Mouse (Mus musculus) cerebellum, postnatal 14 days (tissue): ENCODE results near the gene Pkmyt1.
A peak's percentile ranks its signal among the peaks of the same experiment; 100 is the strongest.

Experiments
- DNase-seq, 2 experiments: peaks; one replicate each; pipeline ENCODE4 v3.0.0; 2021; ENCODE audit warnings: mixed read lengths in 2 of 2

Gene Pkmyt1

DNA sequence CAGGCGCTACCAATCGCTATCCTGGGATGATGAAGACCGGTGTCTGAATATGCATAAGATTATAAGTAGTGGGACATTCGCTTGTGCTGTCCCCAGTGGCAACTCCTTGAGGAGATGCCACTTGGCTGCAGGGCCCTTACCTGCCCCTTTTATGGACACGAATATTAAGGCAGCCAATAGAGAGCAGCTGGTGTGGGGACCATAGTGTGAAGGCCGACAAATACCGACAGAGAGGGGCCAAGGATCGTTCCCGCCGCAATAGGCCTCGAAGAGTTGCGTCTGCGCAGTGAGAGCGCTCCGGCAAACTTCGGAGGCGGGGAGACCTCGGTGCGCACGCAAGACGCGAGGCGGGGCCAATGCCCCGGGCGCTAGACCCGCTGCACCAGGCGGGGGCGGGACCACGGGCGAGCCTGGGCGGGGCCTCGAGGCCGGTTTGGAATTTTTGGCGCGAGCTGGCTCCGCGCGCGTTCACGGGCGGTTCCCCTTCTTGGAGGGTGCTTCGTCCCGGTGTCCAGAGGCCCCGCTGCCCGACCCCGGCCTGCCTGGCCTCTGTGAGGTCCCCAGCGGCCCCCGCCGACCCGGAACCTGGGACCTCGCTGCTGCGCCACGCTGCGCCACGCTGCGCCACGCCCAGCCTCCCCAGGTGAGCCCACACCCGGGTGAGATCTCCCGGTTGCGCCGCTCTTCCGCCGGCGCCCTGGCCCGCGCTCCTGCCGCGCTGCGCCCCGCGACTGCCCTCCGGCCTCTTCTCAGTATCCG is at the start of gene Pkmyt1:
Gene Pkmyt1, plus strand, starts transcription at position 338 of the 759 bp plus-strand sequence.
- DNase-seq, result peak; percentile 96 to 97

DNA sequence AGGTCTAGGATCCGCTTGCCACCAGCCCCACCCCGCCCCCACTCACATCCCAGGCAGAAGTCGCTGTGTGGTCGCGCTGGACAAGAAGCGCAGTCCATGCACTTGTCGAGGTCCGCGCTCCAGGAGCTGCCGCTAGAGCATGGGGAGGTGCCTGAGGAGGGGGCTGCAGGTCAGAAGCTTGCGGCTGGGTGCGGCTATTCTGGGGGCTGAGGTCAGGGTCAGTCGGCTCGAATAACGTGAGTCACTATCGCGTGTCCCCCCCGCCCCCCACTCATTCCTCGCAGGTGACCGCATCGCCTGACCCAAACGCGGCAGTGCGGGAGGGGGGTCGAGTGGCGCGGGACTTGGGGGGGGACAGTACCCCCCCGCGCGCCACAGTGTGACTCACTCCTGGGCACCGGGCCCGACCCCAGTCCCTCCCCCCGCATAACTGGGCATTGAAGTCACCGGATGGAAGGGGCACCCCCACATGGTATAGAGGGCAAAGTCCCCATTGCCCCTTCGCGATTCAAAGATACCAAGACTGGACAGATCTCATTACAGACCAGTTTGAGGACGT is 49.6 kb upstream of the Pkmyt1 start:
- DNase-seq, result peak; percentile 63 to 68

DNA sequence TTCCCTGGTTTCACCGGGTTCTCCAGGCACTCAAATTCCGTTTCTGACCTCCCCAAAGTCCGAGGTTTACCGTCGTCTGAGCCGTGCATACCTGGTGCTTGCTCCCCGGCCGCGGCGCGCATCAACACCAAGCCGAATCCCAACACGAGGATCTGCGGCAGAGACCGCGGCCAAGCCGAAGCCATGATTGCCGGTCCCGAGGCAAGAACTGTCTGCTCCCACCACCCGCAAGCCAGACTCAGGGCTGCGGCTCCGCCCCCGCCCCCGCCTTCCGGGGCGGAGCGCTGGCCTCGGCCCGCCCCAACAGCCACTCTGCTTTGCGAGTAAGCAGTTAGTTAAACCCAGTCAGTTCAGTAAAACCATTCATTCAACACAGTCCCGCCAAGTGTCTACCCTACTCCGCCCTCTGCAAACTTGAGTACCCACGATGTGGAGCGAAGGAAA is 48.9 kb upstream of the Pkmyt1 start, which contains the start of gene Tnfrsf12a:
Gene Tnfrsf12a, minus strand, starts transcription at position 233 of the 444 bp plus-strand sequence.
- peak; percentile 81 to 88 for DNase-seq

DNA sequence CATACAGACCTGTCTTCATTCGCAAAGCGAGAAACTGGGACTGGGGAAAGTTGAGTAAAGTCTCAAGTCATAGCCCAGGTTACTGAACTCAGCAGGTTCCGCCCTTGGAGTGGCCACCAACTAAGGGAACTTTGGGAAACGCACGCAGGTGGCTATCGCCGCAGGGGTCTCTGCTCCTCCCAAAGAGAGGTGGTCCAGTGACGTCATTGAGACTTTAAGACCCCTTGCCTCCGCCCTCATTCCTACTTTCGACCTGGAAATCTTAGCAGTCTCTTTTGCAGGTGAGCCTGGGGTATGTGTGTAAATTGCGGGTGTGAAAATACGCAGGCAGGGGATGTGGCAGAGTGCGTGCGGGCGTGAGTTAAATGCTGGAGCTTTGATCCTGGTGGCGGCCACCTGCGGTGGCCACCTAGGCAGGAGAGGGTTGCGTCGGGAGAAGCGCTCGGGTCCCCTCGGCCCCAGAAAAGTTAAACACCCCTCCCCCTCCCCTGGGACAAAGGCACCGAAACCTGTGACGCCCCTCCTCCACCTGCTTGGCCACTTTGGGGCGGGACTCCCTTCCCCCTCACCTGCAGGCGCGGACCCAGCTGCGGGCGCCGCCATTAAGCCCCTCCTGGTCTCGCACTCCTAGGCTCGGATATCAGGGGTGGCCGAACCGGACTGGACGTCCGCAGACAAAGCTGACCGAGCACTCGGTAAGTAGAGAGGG is 46.9 kb upstream of the Pkmyt1 start, which contains the start of gene Cldn6:
Gene Cldn6, plus strand, starts transcription at position 123 of the 709 bp plus-strand sequence.
- peak in 1 of 2 experiments; percentile 14 for DNase-seq

DNA sequence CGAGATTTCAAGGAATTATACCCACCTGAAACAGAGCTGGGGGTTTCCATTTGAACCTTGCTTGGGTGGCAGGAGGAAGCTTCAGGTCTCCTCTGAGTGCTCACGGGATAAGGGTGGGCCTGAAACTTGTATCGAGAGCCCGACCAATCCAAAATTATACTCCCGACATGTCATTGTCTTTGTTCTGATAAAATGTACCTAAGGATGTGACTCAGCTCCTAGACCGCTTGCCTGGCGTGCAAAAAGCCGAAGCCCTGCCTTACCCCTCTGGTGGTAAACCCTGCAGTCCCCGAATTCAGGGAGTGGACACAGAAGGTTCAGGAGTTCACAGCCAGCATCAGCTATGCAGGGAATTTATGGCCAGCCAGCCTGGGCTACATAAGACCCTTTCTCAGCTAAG is 45.8 kb upstream of the Pkmyt1 start:
- no peak for DNase-seq

DNA sequence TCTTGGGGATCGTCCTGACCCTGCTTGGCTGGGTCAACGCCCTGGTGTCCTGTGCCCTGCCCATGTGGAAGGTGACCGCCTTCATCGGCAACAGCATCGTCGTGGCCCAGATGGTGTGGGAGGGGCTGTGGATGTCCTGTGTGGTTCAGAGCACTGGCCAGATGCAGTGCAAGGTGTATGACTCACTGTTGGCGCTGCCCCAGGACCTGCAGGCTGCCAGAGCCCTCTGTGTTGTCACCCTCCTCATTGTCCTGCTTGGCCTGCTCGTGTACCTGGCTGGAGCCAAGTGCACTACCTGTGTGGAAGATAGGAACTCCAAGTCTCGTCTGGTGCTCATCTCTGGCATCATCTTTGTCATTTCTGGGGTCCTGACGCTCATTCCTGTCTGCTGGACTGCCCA is 45.0 kb upstream of the Pkmyt1 start:
- DNase-seq, result no peak

DNA sequence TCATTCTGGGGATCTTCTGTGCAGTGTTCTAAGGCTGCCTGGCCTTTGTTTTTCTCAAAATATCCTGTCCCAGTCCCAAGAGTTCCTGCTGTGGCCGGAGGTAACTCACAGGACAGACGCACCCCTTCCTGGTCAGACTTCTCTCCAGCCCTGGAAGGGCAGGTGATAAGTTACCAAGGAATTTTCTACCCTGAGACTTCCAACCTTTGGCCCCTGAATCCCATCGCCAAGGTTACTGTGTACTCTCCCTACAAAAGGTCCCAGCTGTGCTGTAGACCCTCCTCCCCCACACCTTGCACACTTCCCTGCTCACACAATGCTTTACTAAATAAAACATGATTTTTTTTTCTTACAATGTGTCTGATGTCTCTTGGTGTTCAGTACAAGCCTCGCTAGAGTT is 44.0 kb upstream of the Pkmyt1 start:
- no peak for DNase-seq

DNA sequence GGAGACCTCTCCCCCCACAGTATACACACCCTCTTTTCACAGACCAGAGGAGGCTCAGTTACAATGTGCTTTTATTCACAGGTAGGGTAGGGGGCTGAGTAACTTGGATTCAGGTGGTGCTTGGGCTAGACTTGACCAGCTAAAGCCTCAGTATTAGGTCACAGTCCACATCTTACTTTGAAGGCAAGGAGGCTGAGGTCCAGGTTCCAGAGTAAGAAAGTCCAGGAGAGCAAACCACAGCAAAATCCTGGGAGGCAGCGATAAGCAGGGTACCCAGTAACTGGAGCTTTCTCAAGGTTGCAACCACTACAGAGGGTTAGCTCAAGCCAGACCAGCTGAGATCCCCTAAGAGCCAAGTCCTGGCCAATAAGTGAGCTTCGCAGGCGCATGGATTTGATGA is 43.6 kb upstream of the Pkmyt1 start:
- no peak for DNase-seq

DNA sequence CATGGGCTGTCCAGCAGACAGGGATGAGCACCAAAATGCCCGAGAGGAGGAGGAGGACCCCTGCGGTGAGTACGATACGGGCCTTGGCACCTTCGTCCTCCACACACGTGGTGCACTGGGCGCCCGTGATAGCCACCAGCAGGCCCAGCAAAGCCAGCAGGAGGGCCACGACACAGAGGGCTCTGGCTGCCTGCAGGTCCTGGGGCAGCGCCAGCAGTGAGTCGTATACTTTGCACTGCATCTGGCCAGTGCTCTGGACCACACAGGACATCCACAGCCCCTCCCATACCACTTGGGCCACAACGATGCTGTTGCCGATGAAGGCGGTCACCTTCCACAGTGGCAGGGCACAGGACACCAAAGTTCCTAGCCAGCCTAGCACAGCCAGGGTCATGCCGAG is 42.9 kb upstream of the Pkmyt1 start:
- peak in 1 of 2 experiments; percentile 34 for DNase-seq

DNA sequence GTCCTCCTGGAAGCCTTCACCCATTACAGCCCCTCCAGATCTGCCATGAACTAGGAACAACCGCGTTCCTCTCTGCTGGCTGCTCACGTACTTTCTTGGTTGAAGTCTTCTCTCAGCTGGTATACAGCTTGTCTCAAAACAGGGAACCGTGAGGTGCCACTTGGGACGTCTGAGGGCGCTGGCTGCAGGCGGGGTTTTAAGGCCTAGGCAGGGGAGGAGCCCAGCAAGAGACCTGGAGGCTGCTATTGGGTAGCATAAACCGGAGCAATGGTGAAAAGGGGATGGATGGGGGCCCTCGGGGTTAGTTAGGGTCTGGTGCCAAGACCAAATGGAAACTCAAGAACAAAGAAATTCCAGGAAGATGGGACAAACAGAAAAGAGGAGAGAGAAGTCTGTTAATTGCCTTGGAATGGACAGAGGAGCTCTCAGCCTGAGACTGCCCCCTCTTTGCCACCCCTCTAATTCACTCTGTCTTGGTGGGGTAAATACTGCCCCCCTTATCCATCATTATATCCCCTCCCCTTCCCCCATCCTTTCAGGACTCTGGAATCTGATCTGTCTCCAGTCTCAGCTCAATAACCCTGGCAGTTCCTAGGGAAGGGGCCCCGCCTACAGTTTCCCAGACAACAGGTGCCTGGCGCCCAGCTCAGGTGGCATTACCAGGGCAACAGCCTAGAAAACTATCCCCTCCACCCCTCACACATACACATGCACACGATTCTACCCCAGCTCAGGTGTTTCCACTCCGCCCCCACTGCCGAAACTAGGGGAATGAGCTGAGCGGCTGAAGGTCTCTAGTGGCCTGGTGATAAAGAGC is 42.1 kb upstream of the Pkmyt1 start, which contains the start of gene Cldn9:
Gene Cldn9, minus strand, starts transcription at position 171 of the 817 bp plus-strand sequence.
- DNase-seq, result no peak

DNA sequence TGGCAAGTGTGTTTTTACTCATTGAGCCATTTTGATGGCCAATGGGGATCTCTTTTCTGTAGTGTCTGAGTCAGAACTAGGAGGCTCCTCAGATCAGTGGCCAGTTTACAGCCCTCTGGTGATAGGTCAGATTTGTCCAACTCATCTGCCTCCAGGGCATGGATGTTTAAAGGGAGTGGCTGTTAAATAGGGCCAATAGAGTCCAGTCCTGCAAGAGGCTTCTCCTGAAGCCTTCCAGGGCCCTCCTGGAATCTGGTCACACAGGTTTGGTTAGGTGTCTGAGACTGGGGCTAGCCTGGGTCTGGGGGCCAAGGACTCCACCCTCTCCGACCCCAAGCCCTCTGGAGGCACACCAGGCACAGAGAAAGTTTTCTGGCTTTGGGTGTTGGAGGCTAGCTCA is 31.6 kb upstream of the Pkmyt1 start:
- DNase-seq, result no peak

DNA sequence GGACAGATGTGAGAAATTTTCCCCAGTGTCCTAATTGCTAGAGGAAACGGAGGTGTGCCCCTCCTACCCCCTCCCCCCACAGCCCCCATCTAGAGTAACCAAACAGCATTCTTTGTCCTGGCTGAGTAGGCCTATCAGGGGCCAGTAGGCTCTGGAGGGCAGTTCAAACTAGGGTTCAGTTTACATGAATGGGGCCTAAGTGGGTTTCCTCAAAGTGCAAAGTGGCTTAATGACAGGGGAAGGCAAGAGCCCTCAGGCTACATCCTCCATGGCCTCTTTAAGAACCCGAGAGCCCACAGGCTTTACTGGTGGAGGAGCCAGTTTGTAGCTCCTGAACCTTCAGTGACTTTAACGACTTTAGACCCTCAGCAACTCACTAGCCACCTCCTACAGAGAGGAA is 30.3 kb upstream of the Pkmyt1 start:
- no peak for DNase-seq

DNA sequence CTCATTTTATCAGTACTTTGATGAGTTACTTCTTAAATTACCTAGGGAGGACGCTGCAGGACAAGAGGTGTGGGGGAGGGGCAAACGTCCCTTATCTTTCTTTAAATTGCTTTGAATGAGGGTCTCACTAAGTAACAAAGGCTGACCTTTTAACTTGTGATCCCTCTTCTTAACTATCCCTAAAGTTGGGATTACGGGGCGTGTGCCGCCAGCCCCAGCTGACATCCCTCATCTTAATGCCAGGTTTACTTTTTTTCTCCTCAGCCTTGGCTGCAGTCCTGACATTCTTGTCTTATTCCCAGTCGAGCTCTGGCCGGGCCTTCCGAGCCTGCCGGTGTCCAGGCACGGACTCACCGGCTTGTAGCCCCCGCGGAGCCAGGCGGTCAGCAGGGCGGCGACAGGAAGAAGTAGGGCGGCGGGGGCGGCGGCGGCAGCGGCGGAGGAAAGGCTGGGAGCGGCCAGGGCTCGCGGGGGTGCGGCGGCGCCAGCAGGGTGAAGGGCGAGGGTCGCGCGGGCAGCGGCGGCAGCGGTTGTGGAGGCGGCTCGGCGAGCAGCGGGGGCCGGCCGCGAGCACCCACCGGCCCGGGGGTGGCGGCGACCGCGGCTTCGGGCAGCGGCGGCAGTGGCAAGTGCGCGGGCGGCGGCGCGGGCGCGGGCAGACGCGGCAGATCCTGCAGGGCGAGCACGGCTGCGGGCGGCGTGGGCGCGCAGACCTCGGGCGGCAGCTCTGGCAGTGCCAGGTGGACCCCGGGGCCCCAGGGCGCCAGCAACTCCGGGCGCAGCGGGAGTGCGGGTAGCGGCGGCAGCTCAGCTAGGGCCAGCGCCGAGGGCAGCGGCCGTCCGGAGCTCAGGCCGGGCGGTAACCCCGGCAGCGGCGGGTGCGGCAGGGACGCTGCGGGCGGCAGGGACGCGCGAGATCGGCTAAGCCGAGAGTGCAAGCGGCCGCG is 26.7 kb upstream of the Pkmyt1 start:
- DNase-seq, result peak; percentile 66 to 68

DNA sequence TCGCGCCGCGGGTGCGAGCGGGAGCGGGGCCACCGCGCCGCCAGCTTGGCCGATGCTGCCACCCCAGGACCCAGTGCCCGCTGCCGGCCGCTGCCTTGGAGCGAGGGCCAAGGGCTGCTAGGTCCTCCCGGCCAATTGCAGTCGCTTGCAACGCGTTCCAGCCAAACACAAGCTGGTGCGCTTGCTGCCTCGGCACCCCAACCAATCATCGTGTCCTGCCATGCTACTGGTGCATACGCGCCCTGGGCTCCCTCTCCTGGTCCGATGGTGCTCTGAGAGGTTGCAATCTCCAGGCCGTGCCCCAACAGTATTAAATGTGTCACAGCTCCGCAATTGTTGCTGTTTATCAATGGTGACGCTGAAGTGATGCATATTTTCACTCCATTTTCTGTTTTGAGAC is 26.1 kb upstream of the Pkmyt1 start:
- DNase-seq, result peak; percentile 95 to 96

DNA sequence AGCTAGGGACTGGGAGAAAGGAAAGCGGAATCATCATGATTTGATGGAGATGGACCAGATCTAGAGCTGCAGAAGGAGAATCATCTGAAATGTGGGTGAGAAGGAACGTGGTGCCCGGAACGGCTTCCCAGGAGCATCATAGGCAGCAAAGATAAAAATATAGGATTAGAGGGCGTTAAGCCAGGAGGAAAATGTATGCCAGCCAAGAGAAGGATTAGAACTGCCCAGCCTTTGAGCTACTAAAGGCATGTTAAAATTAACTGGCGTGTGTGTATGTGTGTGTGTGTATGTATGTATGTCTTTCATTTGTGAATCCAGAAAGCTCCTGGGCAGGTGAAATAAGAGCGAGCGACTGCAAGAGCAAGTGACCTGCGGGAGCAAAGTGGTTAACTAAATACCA is 22.8 kb upstream of the Pkmyt1 start:
- no peak for DNase-seq

DNA sequence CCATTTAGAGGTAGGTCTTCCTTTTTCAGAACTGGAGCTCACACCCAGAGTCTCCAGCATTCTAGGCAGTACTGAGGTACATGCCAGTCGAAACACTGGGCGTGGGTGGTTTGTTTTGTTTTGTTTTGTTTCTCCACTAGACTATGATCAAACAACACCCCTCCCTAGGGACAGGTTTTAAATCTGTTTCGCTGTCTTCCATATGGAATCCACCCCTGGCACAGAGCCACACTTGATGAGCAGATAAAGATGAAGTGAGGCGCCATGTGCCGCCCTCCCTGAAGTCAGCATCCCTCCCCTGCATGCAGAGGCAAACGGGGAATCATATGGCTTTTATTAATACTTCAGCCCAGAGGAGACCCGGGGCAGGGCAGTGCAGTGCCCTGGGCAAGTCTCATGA is 21.4 kb upstream of the Pkmyt1 start:
- peak in 1 of 2 experiments; percentile 42 for DNase-seq

DNA sequence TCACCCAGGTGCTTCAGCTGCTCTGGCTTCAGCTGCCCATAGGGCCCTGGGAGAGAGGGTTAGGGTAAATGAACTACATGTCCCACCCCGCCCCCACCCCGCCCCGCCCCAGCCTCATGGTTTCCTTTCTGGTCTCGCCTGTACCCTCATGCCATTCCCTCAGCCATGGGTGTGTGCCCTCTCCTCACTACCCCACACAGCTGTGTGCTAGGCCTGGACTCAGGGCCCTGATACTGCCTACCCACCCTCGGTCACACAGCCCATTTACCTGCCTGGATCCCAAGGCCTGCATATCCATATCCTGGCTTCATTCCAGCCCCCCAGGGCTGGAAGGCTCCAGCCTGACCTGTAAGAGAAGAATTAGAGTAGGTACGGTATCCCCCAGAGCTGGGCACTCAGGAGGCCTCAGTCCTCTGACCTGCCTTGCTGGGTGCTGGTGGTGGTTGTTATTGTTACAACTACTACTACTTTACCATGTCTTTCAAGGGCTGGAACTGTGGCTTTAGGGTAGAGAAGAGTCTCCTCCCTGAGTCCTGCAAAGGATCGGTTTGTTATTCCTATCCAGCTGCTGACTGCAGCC is 20.5 kb upstream of the Pkmyt1 start:
- no peak for DNase-seq

DNA sequence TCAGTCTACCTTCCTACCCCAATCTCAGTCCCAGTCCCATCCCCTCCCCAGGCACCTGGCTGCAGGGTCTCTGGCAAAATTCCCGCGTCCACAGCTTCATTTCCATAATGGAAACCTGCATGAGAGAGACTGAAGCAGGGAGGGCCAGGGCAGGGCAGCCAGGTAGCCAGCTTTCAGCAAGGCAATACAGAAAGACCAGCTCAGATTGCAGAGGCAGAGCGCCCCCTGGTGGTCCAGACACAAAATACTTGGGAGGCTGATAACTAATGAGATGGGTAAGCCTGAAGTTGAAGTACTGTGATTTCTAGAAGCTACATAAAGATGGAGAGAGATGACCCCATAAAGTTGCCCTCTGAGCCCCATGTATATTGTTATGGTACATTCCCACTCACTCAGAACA is 19.9 kb upstream of the Pkmyt1 start:
- DNase-seq, result peak; percentile 90 to 92

DNA sequence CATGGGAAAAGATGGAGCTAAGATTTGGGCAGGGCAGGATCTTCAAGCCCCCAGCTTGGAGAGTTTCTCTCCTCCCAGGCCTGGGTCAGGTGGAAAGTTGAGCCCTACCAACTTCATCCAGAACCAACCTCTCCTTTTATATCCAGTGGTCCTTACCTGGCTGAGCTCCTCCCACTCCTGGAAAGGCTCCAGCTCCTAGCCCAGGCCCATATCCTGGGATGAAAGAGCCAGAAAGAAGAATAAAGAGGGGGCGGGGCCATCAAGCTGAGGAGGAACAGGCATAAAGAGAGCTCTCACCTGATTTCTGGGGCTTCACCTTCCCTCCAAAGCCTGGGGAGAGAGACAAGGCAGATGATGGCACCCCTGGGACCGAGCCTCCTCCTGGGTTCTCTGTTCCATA is 9.1 kb upstream of the Pkmyt1 start:
- no peak for DNase-seq

DNA sequence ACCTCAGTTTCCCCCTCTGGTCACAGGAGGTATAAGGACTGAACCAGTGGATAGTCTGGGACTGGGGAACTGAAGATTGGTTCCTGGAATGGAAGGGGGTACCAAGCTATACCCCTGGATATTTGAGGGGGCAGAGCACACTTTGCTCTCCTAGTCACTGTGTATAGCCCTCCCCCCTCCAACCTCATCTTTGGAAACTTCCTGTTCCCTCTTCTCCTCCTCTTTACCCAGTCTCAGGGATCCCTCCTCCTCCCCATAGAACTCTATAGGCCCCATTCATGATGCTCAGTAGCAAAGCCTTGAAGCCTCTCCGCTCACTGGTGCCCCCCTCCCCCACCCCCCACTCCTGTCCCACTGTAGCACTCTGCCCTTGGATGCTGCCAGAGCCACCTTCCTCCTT is 6.7 kb upstream of the Pkmyt1 start:
- DNase-seq, result no peak

DNA sequence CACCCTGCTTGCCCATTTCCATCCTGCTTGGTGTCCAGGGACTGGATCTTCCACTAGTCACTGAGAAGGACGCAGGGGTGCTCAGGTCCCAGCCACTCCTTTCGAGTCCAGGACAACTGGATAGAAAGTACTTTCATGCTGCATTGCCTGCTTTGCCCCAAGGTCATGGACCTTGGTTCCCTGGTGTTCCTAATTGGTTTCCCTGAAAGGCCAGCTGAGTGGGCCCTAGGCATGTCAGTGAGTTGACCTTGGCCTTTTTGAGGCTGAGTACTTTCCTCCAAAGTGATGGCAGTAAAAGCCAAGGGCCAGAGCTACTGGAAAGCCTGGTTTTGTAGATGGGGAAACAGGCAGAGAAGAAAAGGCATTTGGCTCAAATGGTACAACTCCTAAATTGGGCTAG is 4.2 kb upstream of the Pkmyt1 start:
- DNase-seq, result no peak
